Mouse (Mus musculus): ENCODE data around the gene Dnaaf1.

Dnaaf1 gene

DNA sequence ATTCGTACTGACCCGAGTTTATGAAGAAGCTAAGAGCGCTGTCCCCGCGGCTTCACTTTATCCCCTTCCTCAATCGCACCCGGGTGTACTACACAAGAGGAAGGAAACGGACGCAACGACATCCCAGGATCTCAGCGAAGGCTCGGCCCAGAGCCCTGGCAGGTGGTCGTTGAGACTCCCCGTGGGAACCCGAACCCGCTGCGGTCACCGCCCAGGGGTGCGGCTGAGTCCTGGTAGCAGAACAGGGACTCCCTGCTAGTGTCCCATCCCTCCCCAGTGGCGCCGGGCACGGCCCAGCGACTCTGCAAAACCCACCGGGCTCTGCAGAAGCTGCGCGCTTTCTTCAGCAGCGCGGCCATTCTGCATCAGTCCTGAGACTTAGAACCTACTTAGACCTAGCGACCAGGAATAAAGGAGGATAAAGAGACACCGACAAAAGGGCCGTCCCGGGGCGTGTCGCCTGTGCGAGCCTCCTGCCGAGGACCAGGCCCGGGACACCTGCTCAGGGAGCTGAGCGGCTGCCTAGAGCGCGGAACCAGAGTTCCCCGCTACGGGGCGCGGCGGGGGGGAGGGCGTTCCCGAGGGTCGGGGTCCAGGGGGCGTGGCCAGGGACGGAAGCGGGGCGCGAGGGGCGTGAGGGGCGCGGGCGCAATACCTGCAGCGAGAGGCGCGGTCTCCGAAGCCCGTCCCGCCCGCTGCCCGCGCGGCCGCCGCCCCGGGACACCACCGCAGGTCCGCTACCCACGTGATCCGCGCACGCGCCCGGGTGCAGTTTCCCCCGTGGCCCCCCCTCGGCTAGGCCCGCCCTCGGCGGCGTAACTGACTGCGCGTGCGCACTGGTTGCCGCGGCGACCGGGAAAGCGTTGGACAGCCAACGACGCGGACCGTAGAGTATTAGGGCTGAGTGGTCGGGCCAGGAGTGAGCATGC, at the start of gene Dnaaf1, which contains the start of gene Hsdl1:
TSS of gene Dnaaf1 (plus strand) at position 799 of the 929 bp plus-strand sequence.
TSS of gene Hsdl1 (minus strand) at position 747 of the 929 bp plus-strand sequence.
- peak; percentile 90 for ATAC-seq (ENCODE audit: low TSS enrichment)

DNA sequence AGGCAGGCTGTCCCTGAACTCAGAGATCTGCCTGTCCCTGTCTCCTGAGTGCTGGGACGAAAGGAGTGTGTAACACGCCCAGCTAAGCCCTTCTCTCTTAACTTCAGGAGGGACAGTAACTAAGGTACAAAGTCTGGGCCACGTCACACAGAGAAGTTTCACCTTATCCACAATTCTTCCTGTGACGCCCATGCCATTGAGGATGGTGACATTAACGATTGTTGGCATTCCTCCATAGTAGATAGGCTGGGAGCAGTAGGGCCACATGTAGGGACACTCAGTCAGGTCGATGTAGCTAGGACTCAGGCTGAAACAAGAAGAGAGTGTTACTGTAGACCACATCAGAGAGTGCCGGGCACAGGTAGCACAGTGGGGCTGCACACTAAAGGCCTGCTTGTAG, 46.3 kb upstream of the Dnaaf1 start:
- no peak for ATAC-seq (ENCODE audit: low TSS enrichment)

DNA sequence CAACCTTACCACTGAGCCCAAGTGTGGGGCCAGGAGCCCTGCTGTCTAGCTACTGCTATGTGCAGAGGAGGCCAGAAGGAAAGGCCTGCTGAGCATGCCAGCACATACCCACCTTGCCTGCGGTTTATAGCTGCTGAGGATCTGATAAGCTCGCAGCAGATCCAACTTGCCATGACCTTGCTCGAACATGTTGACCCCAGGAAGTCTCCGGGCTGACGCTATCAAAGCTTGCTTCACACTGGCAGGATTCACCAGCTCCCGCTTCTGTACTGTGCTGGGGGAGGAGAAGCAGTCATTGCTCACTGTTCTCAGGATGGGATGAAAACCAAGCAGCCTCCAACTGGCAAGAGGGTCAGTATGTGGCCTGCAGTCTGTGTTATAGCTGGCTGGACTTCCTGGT, 44.1 kb upstream of the Dnaaf1 start:
- no peak for ATAC-seq (ENCODE audit: low TSS enrichment)

- ATAC-seq (ENCODE audit: low TSS enrichment), result no peak
Observed at GRCm38 (mm10) chr8:119531397-119531796, 43.6 kb upstream of the Dnaaf1 start.

- peak; percentile 98 for ATAC-seq (ENCODE audit: low TSS enrichment)
Observed at GRCm38 (mm10) chr8:119531973-119532372, 43.1 kb upstream of the Dnaaf1 start.

DNA sequence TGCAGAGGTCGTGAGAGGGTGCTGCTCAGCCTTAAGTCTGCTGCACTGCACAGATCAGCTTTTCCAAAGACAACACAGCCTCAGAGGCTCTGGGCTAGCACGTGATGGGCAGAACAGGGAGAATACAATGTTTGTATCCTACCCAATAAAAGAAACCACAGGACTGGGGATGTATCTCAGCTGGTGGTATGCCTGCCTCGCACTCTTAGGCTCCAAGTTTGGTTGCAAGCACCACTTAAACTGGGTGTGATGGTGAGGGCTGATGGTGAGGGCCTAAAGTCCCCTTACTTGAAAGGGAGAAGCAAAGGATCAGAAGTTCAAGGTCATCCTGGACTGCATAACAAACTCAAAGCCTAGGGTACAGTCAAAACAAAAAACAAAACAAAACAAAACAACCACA, 30.4 kb upstream of the Dnaaf1 start:
- ATAC-seq (ENCODE audit: low TSS enrichment), result no peak

DNA sequence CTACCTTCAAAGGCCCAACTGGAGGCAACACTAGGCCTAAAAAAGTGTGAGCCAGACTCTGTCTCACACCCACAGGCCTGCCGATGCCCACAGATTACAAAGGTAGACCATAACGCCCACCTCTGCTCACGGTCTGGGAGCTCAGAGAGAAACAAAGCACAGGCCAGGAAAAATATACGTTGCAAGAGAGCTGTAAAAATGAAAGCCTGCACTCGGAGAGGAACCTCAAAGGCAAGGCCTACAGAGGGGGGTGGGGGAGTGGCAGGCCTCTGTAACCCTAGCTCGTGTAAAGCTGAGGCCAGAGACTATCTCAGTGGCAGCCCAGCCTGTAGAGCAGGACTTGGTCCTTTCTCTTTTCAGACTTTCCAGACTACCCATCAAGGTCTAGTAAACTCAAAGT, 29.9 kb upstream of the Dnaaf1 start:
- ATAC-seq (ENCODE audit: low TSS enrichment), result no peak

DNA sequence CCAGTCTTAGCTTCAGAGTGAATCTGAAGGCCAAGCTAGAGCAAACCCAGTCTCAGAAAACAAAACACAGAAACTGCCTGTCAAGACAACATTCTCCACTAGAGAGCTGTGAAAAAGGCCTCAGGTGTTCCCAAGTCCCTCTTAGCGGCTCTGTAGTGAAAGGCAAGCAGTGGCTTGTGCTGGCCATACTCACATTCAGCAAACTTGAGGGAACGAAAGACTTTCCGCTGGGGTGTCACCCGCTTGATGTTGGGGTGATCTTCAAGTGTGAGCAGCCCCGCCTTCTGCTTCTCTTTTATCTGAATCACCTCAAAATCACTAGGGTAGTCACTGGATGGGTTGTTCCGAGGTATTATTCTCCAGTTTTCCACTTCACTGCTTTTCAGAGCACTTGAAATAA, 29.2 kb upstream of the Dnaaf1 start:
- no peak for ATAC-seq (ENCODE audit: low TSS enrichment)

DNA sequence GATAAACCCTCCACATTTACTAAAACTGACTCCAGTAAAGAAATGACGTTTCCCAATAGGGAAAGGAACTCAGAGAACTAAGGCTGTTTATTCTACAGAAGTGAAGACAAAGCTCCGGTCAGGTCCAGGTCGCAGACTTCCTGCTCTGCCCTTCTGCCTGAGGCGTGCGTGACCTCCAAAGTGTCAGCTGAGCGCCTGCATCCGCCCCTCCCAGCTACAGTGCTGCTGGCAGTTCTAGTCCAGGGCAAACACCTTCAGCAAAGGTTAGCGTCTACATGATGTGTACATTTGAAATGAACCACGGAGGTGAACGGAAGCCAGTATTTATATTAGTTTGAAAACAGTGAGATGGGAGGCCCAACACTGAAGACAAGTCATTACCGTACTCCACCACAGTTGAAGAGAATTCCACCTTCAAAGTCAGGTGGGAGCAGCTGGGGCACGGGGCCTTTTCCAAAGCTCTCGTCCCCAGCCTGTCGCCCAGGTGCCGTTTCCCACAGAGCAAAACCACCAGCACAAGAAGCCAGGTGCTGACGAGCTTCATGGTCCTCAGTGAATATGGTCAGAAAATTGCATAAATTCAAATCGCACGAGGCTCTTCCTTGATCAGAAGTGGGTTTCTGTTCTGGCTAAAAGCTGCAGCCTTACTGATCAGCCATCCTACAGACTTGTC, 27.9 kb upstream of the Dnaaf1 start:
- ATAC-seq (ENCODE audit: low TSS enrichment), result no peak

DNA sequence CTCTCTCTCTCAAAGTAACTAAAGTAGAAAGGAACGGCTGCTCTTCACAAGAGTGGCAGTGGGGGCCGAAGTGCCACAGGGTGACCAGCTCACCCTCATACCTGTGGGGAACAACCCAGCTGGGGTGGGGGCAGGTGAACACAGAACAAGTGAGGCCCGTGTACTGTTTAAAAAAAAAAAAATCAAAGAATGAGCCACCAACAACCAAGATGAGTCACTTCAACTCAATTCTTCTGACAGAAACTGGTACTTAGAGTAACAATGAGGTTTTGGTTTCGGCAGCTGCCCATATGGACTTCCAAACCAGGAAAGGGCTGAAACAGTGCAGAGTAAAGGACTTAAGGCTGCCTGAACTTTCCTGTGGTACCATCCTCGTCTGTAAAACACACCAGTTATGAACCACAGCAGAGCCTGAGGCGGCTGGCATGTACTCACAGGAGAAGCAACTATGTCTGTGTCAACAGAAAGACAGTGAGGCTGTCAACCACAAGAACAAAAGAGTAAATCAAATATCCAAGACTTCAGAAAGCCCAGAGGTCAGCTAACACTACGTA, 26.4 kb upstream of the Dnaaf1 start:
- no peak for ATAC-seq (ENCODE audit: low TSS enrichment)

- no peak for ATAC-seq (ENCODE audit: low TSS enrichment)
Observed at GRCm38 (mm10) chr8:119552967-119553366, 22.1 kb upstream of the Dnaaf1 start.

DNA sequence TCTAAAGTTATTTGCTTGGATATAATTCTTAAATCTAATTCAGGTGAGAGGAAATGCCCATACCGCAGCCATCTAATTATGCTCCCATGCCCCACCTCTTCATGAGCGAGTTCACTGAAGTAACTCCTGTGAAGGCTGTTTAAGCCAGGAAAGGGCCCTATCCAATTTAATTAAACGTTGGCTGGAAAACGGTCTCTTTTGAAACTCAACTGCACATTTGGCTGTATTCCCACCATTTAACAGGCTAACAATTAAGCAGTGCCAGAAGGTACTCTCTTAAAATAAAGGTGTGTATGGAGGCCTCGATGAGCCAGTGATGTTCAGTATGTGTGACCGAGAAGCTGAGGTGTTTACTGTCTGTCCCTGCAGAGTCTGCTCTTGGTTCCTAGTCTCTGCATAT, 19.2 kb upstream of the Dnaaf1 start:
- no peak for ATAC-seq (ENCODE audit: low TSS enrichment)

- no peak for ATAC-seq (ENCODE audit: low TSS enrichment)
Observed at GRCm38 (mm10) chr8:119557132-119557531, 17.9 kb upstream of the Dnaaf1 start.

GRCm38 (mm10) chr8:119557821-119558602, 17.0 kb upstream of the Dnaaf1 start:
- ATAC-seq (ENCODE audit: low TSS enrichment), result peak; percentile 81

GRCm38 (mm10) chr8:119558603-119559401, 16.2 kb upstream of the Dnaaf1 start, which contains the start of gene Mbtps1:
Mbtps1 (minus strand) TSS chr8:119558735.
- ATAC-seq (ENCODE audit: low TSS enrichment), result peak; percentile 94

DNA sequence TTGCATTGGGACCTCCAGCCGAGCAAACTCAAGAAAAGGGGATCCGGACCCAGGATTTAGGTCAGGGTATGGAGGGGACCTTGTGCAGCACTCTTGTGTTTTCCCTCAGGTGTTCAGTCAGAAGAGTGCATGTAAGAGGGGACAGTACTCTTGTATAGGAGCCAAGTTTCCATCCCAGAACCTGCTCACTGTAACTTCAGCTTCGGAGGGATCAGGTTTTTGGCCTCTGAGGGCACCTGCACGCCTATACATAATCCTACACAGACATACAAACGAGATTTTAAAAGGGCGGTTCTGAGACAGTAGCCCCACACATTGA, 15.7 kb upstream of the Dnaaf1 start:
- ATAC-seq (ENCODE audit: low TSS enrichment), result no peak

DNA sequence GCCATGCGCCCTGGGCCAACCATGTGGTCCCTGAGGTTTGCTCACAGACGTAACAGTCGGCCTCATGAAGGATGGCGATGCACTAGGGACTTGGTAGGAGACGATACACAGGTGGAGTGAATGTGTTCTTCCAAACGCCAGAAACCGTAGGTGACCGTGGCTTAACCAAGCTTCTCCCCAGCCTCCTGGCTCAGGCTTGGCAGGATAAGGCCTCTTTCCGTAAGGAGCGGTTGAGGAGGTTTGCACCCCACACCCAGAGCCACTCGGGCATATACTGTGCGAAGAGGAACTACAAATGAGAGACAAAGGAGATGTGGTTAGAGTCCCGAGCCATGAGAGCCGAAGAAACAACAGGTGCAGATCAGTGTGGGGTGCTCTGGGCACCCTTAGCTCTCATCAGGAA, 11.2 kb upstream of the Dnaaf1 start:
- no peak for ATAC-seq (ENCODE audit: low TSS enrichment)

DNA sequence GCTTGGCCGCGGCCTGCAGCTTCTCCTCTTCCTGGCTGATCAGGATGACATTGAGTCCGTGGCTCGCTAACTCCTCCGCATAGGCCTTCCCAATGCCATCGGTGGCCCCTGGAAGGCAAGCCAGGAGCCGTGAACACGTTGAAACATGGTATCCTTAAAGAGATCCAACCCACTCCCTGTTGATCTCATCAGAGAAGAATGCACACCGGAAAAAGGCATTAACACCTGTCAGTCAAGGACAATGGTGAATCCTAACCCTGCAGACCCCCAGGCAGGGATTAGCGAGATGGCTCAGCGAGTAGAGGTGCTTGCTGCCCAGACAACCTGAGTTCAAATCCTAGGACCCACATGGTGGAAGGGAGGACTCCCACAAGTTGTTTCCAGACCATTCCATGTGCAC, 8.7 kb upstream of the Dnaaf1 start:
- ATAC-seq (ENCODE audit: low TSS enrichment), result no peak

DNA sequence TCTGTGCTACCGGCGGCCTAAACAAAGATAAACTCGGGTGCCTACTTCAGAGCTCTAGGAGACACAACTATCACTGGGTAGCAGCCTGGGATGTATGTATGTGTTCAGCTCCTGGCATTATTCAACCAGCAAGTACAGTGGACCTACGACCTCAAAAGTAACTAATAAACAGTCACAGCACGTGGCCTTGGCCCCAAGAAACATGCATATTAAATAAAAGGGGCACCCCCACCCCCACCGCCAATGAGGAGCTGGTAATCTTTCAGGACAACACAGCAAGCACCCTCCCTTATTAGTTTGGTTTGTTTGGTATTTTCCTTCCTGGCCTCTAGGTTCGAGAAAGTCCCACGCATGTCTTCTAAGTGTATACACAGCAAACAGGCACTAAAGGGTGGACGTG, 6.8 kb upstream of the Dnaaf1 start:
- ATAC-seq (ENCODE audit: low TSS enrichment), result no peak

- ATAC-seq (ENCODE audit: low TSS enrichment), result no peak
Observed at GRCm38 (mm10) chr8:119568951-119569350, 6.1 kb upstream of the Dnaaf1 start.

DNA sequence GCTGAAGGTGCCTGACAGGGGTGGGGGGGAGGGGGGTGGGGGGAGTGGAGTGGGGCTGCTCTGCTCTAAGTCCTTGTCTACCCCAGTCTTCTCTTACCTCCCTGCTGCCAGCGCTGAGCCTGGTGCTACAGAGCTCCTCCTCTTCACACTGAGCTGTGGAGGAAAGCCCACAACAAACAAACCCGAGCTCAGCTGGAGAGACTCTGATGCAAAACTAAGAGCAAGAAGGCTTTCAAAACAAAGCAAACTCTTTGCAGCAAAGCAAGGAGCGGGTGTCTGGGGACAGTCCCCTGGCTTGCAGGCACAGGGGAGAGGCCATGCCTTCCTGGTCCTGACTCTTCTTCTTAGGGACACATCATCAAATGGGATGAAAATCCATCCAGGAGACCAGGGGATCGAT, 5.2 kb upstream of the Dnaaf1 start:
- no peak for ATAC-seq (ENCODE audit: low TSS enrichment)
